23 mouse cellular contexts compared by ENCODE assay signal in genomic region chr8:41437445-41437844, GRCm38 (mm10). TPM values are rescaled to one million over a fixed set of nuclear protein-coding genes. Genes with fewer than 3 reads are reported as not detected.
DNase-seq lines count a peak whose midpoint lies in the region; ATAC-seq and TF ChIP-seq lines count a peak whose summit lies in the region.
"Had no signal": no experiment of that assay in that cellular context is flagged by ENCODE, and none has a peak within 500 bp of the region (broad histone marks: within the 10 kb centered on the region; RNA-seq: fewer than 3 reads in every experiment).

No protein-coding gene starts in this region.

- H3K4me1 ChIP-seq in hindbrain, embryonic 13.5 days (replicated peaks), result no peaks in the 10 kb centered on the region
- H3K4me1 ChIP-seq: embryonic facial prominence, embryonic 10.5 days; forebrain, embryonic 12.5 days; hindbrain, embryonic 15.5 days; liver, embryonic 12.5 days; midbrain, embryonic 15.5 days had no signal

- 0 out of 2 replicates have a peak, but pooled peaks cover 2% of the 10 kb centered on the region for H3K27me3 ChIP-seq in hindbrain, embryonic 13.5 days
- H3K27me3 ChIP-seq: forebrain, embryonic 12.5 days; hindbrain, embryonic 15.5 days; liver, embryonic 12.5 days; midbrain, embryonic 15.5 days had no signal

- WGBS in hindbrain, embryonic 13.5 days, result 89% methylated on average over 1 of the region's 1 CpGs

- no peak overlapping the region for H3K4me3 ChIP-seq in left cerebral cortex, adult 2 months
- H3K4me3 ChIP-seq in hindbrain, embryonic 13.5 days, result no peak overlapping the region
- H3K4me3 ChIP-seq: embryonic facial prominence, embryonic 10.5 days; forebrain, embryonic 12.5 days; hindbrain, embryonic 15.5 days; liver, embryonic 12.5 days; midbrain, embryonic 15.5 days; myocyte had no signal

- TF ChIP-seq CTCF in left cerebral cortex, adult 2 months (IDR thresholded peaks at IDR 0.05), result peak; percentile 34

- no peak overlapping the region for H3K4me2 ChIP-seq in hindbrain, embryonic 13.5 days
- H3K4me2 ChIP-seq: forebrain, embryonic 12.5 days; heart, embryonic 11.5 days; hindbrain, embryonic 15.5 days; liver, embryonic 12.5 days; midbrain, embryonic 15.5 days had no signal

- peak; percentile 56 for ATAC-seq in granulocyte monocyte progenitor cell, adult 5-6 weeks (replicated peaks; ENCODE audit: poor library complexity, severe bottlenecking)
- no peak for ATAC-seq in CD4-positive, CD25-positive, alpha-beta regulatory T cell, adult 4 months
- no peak for ATAC-seq in hindbrain, embryonic 13.5 days (ENCODE audit: low FRiP score)
- ATAC-seq: liver, embryonic 12.5 days; midbrain, embryonic 15.5 days had no signal

- H3K27ac ChIP-seq in left cerebral cortex, adult 2 months, result no peak overlapping the region
- H3K27ac ChIP-seq in hindbrain, embryonic 13.5 days, result no peak overlapping the region
- H3K27ac ChIP-seq: embryonic facial prominence, embryonic 10.5 days; forebrain, embryonic 12.5 days; hindbrain, embryonic 15.5 days; liver, embryonic 12.5 days; midbrain, embryonic 15.5 days had no signal

- no peaks in the 10 kb centered on the region for H3K9me3 ChIP-seq in hindbrain, embryonic 13.5 days
- H3K9me3 ChIP-seq: embryonic facial prominence, embryonic 10.5 days; forebrain, embryonic 12.5 days; hindbrain, embryonic 15.5 days; liver, embryonic 12.5 days; midbrain, embryonic 15.5 days had no signal

- no peaks in the 10 kb centered on the region for H3K36me3 ChIP-seq in hindbrain, embryonic 13.5 days
- H3K36me3 ChIP-seq: embryonic facial prominence, embryonic 10.5 days; forebrain, embryonic 12.5 days; hindbrain, embryonic 15.5 days; liver, embryonic 12.5 days; midbrain, embryonic 15.5 days had no signal

- DNase-seq in adrenal gland, adult 2 months, result peak; percentile 1
- DNase-seq in adrenal gland, postnatal 4 days (ENCODE audit: low spot score in 2 of 2), result no peak
- DNase-seq in left cerebral cortex, adult 2 months (ENCODE audit: extremely low spot score in 1 of 2, low spot score in 2 of 2), result no peak
- DNase-seq in left cerebral cortex, adult 18-20 months (ENCODE audit: low spot score in 2 of 2), result no peak
- DNase-seq in ES-CJ7 (ENCODE audit: low read depth, low spot score), result peak; percentile 36
- DNase-seq: adrenal gland, postnatal 36 days; cerebellum, adult 18-20 months; cerebellum, postnatal 36 days; gastrocnemius, postnatal 36 days; heart, postnatal 10 days; kidney, adult 11 months; left cerebral cortex, postnatal 4 days; thymus, postnatal 36 days had no signal

- H3K9ac ChIP-seq in hindbrain, embryonic 13.5 days, result no peak overlapping the region
- H3K9ac ChIP-seq: forebrain, embryonic 12.5 days; hindbrain, embryonic 15.5 days; liver, embryonic 12.5 days; midbrain, embryonic 15.5 days had no signal

- intact Hi-C loops in left cerebral cortex, adult 2 months (cut with DNase I), result no loop called here

RNA-seq across cellular contexts. Expression of gene Frg1, which starts 20.6 kb away (rescaled TPM):
- total RNA-seq in adrenal gland, adult 2 months (2021), result 10 to 100 TPM; 44.3 to 45.2 TPM
- 1.2 and 2.1 TPM in 2 replicates for polyA plus RNA-seq in adrenal gland, adult 2 months (2012; rRNA removed)
- 10 to 100 TPM; 76.1 to 81.3 TPM for total RNA-seq in adrenal gland, postnatal 4 days (2021)
- 10 to 100 TPM; 32.3 to 33.1 TPM for total RNA-seq in left cerebral cortex, adult 2 months (2021)
- 10 to 100 TPM; 37.0 to 40.3 TPM for total RNA-seq in left cerebral cortex, adult 18-20 months (2021)
- total RNA-seq in granulocyte monocyte progenitor cell, adult 5-6 weeks (2014; fragmentation: Nextera tagmentation), result 78.6 and 110 TPM in 2 replicates
- 164 and 176 TPM in 2 replicates for total RNA-seq in granulocyte monocyte progenitor cell, adult 5-6 weeks (2017)
- 100 to 1,000 TPM; 191 to 222 TPM for polyA plus RNA-seq in CD4-positive, CD25-positive, alpha-beta regulatory T cell, adult 4 months (2017; shearing (Covaris generic))
- 88.5 and 95.1 TPM in 2 replicates for polyA plus RNA-seq in hindbrain, embryonic 13.5 days (2015; fragmentation: Nextera tagmentation; extraction: Ambion mirVana)

Comparison
In these comparisons a context has a peak if more than half of its experiments do, and no peak if none do; other contexts are left out.
1. DNase-seq: peak in adrenal gland, adult 2 months (single experiment) and ES-CJ7 (single experiment); none in adrenal gland, postnatal 4 days (0 of 2), left cerebral cortex, adult 2 months (0 of 2) and left cerebral cortex, adult 18-20 months (0 of 2).